Mouse (Mus musculus) thymus, postnatal 14 days (tissue): Measurements from ENCODE around the gene Galnt18.

Experiments used
- DNase-seq: peaks from one replicate; pipeline ENCODE4 v3.0.0; 2021

The Galnt18 gene

GRCm38 (mm10) chr7:111545614-111546013, 234.2 kb downstream of the Galnt18 start:
- no peak for DNase-seq

GRCm38 (mm10) chr7:111537946-111538345, 241.8 kb downstream of the Galnt18 start:
- no peak for DNase-seq

GRCm38 (mm10) chr7:111534826-111535405, 244.9 kb downstream of the Galnt18 start:
- DNase-seq = no peak

GRCm38 (mm10) chr7:111528961-111529643, 250.7 kb downstream of the Galnt18 start:
- DNase-seq = no peak

- no peak for DNase-seq
Observed at GRCm38 (mm10) chr7:111528462-111528861, 251.3 kb downstream of the Galnt18 start.

GRCm38 (mm10) chr7:111520881-111521280, 258.9 kb downstream of the Galnt18 start:
- DNase-seq = no peak

GRCm38 (mm10) chr7:111518581-111519242, 261.1 kb downstream of the Galnt18 start:
- DNase-seq = no peak

- no peak for DNase-seq
Observed at GRCm38 (mm10) chr7:111516882-111517281, 262.9 kb downstream of the Galnt18 start.

GRCm38 (mm10) chr7:111515471-111515870, 264.3 kb downstream of the Galnt18 start:
- DNase-seq = no peak

GRCm38 (mm10) chr7:111509167-111509854, 270.5 kb downstream of the Galnt18 start:
- no peak for DNase-seq

- no peak for DNase-seq
Observed at GRCm38 (mm10) chr7:111500616-111501015, 279.2 kb downstream of the Galnt18 start.

GRCm38 (mm10) chr7:111499255-111499790, 280.5 kb downstream of the Galnt18 start:
- DNase-seq = no peak

GRCm38 (mm10) chr7:111497191-111497590, 282.6 kb downstream of the Galnt18 start:
- no peak for DNase-seq

GRCm38 (mm10) chr7:111492242-111492949, 287.4 kb downstream of the Galnt18 start:
- no peak for DNase-seq

- no peak for DNase-seq
Observed at GRCm38 (mm10) chr7:111491566-111491965, 288.2 kb downstream of the Galnt18 start.

GRCm38 (mm10) chr7:111486811-111487333, 292.9 kb downstream of the Galnt18 start:
- no peak for DNase-seq

GRCm38 (mm10) chr7:111483896-111484295, 295.9 kb downstream of the Galnt18 start:
- DNase-seq = no peak

- no peak for DNase-seq
Observed at GRCm38 (mm10) chr7:111483321-111483720, 296.5 kb downstream of the Galnt18 start.

GRCm38 (mm10) chr7:111467715-111468114, 312.1 kb downstream of the Galnt18 start:
- no peak for DNase-seq

GRCm38 (mm10) chr7:111466720-111467119, 313.1 kb downstream of the Galnt18 start:
- no peak for DNase-seq

- DNase-seq = no peak
Observed at GRCm38 (mm10) chr7:111466121-111466520, 313.7 kb downstream of the Galnt18 start.

- DNase-seq = no peak
Observed at GRCm38 (mm10) chr7:111459716-111460115, 320.1 kb downstream of the Galnt18 start.
